Mouse (Mus musculus) cerebellum, postnatal 14 days (tissue): Measurements from ENCODE around the gene Acvr1.

Source experiments
- DNase-seq, 2 experiments: peaks; one replicate each; pipeline ENCODE4 v3.0.0; 2021; ENCODE audit warnings: mixed read lengths in 2 of 2

The Acvr1 gene

DNA sequence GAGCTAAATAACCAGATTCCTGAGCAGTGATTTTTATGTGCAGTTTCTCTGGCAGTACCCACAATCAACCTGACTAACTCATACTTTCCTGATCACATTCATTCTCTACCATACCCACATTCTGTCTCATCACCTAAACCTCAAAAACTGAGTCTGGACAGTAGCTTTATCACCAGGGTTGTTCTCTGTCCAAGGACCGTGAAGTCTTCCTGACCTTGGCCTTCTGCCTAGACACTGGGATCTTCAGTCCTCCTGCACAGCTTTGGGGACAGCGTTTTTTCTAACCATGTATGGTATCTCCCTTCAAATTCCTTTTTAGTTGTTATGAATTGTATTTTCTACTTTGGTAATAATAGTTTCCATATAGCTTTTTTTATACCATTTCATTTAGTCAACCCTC, 163.5 kb downstream of the Acvr1 start:
- DNase-seq: no peak

DNA sequence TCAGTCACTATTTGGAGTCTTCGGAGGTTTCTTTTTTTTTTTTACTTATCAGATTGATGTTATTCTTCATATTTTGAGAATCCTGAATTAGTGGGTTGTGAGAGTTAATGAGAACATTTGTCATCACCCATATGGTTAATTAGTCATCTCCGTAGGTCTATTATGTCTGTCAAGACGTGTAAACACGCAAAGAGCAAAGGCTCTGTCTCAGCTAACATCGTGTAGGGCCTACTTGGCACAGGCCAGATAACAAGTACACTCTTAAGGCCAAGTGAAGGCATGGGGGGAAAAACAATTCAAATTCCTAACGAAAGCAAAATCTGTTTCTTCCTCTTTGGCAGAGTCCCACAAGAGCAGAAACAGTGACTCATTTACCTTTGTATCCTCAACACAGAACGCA, 178.4 kb downstream of the Acvr1 start:
- no peak for DNase-seq

DNA sequence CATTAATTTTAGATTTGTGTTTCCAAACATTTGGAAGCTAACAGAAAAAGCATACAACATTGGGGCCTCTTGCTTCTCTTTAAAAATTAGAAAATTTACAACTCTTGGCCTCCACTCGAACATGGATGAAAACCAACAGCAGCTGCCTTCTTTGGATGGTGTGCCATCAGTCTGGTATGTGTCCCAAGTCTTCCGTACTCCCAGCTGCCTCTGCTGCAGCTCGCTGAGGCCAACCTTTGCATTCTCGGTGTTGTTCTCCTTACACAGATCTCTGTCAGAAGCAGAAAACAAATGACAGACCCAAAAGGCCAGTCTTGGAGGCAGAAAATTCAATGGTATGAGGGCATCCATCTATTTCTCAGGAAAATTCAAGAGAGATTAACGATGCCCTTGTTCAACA, 186.9 kb downstream of the Acvr1 start:
- DNase-seq: peak in 1 of 2 experiments; percentile 5

DNA sequence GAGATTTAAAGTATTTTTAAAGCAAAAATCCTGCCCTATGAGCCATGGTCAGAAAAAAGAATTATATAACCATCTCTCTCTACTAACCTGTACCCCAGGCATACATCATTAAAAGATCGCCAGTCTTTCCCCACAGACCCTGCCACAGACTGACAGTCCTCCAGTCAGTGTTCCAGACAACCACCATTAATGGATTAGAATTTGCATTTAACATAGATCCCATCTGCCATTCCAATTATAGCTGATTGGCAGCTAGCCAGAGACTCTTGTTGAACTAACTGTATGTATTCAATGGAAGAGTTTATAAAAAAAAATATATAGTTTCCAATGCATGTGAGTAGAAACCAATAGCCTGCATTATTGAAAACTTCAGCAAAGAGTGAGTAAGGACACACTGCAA, 187.5 kb downstream of the Acvr1 start:
- DNase-seq: no peak

DNA sequence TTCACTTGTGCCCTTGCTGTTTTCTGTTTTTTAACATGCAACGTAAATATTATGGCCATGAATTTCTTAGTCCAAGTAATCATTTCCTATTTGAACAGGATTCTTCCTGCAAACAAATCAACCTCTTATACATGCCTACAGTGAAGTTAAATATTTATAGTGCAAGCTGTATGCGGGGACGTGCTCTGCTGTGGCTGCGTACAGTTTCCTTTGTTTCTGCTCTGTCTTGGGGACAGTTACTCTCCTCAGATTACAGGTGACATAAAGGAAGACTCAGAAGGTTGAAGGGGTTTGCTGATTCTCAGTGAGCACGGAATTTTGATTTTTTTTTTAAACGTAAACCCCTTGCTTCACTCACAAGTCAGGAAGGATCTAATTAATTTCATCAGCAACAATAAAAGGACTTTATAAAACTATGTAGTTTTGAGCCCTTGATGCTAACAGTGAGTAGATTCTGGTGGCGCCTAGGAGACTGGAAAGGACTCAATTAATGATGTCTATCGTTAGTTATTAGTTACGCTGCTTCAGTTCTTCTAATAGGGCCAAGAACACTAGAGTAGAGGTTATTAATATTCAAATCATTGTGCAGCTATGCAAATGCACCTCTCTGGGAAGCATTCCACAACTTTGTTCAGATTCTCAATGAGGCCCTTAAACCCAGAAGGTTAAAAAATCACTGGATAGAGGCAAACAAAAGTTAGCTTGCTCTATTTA, 189.4 kb downstream of the Acvr1 start:
- DNase-seq: no peak

DNA sequence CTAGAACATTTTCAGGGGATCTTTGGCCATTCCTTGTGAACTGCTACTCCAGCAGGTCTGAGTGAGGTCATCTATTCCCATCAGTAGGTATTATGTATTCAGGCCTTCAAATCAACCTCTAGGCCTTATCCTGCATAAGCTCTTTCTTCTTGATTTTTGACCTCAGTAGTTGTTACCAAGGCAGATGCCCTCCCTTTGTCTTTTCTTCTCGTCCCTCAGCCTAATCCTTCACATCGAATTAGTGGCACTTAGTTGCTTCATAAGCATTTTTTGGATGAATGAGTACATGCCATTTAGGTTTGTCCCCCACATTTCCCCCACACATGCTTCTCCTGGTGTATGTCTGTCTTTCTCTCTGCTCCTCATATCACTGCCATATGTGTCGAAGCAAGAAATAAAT, 200.8 kb downstream of the Acvr1 start:
- no peak for DNase-seq

DNA sequence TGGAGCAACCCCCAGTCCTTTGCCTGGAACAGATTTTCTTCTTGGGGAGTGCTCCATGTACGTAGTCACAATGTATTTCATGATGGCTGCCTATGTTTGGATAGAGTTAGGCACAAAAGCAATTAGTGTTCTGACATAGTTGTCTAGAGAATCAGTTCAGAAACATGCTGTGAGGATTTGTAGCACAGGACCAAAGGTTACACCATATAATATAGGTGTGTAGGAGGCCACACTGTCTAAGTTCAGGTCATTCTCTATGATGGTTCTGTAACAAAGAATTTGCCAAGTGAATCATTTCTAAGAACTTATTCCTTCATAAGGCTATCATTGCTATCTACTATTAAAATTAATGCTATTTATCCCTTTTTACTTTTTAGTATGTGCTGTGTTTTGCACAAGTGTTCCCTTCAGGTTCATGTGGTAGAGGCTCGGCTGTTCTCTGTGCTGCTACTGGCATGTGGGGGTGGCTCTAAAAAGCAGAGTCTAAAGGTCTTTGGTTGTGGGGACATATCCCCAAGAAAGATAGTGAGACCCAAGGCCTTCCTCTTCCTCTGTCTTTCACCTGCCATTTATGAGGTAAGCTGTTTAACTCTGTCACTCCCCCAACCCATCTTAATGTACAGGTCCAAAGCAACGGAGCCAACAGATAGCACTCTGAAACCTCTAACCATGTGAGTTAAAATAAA, 205.5 kb downstream of the Acvr1 start:
- DNase-seq: no peak

DNA sequence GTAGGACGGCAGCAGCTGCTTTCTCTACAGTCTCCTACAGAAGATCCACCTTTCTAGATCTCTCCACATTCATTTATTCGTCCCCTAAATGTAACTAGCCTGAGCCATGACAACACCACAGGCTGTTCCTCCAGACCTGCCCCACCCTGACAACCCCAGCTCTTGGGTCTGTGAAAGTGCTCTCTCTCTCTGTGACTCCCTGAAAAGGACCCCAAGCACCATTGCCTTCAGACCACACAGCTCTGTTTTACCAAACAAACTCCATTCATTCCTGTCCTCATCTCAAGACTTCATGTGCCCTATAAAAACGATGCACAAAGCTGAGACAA, 208.9 kb downstream of the Acvr1 start:
- no peak for DNase-seq

DNA sequence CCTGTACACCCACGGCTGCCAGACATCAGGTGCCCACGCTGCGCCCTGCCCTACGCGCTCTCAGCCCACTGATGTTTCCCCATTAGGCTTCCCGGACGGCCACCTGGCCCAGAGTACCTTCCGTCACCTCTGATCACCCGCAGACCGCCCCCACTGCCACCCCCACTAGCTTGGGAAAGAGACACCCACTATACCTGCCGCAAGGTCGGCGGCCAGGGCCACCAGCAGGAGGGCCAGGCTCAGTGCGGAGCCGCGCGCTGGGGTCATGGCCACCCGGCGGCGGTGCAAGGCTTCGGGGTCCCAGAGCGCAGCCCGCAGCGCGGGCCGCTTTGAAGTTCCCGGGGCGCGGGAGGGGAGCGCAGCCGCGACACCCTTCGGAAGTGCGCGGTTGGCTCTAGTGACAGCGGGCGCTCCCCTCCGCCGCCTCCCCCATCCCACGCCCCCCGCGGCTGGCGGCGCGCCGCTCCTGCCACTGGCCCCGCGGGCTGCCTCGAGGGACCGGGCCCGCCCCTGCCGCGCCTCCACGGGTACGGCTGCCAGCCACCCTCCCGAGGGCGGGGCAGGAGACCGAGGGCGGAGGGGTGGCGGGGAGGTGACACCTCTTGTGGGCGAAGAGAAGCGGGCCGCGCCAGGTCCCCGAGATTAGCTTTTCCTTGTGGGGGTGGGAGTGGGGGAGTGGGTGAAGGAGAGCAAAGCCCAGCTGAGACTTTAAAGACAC, 209.4 kb downstream of the Acvr1 start, which contains the start of gene Acvr1c:
TSS of gene Acvr1c (minus strand) at position 482 of the 718 bp plus-strand sequence.
- DNase-seq: peak; percentile 41 to 53

DNA sequence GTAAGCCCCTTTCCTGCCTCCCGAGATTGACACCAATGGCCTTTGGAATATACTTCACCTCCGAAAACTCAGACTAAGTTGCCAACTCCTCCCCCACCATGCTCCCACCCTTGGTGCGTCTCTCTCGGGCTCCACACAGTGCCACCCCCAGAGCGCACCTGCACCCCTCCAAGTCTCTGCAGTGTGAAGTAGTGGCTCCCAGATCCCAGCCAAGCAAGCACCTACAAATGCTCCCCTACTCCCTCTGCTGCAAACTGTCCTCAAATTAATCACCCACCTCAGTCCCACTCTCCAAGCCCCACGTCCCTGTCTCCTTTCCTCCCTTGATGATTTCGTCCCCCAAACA, 209.9 kb downstream of the Acvr1 start:
- peak; percentile 26 to 36 for DNase-seq

DNA sequence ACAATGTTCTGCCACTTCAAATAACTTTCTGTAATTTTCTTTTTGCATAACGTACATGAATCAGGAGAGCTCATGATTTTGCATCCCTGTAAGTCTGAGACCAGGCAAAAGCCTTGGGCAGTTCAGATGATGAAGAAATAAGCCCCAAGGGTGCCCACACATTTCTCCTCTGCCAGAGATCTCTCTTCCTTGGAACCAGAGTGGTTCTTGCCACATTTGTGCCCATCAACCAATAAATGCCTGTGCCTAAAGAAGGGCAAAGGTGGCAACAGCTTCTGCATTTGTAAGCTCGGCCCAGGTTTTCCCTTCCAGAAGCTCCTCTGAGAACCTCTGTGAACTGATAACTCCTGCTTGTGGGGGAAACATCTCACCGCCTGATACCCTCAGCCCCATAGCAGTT, 212.6 kb downstream of the Acvr1 start:
- DNase-seq: no peak

DNA sequence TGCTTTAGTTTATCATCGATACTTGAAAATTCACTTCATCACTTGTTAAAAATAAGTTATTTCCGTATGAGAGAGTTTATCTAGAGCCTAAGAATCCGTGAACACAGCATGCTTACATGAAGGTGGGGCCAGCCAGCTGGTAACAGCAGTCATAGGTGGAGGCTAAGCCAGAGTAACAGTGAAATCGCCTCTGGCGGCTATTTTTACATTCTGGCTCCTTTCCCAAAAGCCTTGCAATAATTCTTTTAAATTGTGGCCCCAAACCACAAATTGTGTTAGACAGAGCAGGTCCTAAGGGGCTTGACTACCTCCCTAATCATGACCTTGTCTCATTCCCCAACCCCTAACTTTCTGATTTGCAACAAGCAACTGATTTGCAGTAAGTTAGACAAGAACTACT, 214.1 kb downstream of the Acvr1 start:
- no peak for DNase-seq

DNA sequence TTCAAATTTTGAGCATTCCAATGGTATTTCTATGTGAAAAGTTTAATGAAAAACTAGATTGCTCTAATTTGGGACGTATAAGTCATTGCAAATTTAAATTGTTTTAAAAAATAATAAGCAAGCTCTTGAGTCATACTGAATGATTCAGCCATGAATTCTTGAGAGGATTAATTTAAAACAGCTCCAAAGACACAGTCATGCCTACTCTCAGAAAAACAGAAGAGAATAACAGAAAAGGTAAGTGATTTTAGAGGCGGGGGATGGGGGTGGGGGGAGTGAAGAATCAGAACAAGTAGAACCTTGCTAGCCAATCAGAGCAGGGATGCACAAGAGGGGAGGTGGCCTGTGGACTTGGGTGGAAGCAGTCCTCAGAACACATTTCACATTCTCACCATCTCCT, 216.3 kb downstream of the Acvr1 start:
- no peak for DNase-seq
